Mouse (Mus musculus) kidney, adult 9 months (tissue): ENCODE results near the gene Gm21761.
A peak's percentile ranks its signal among the peaks of the same experiment; 100 is the strongest.
"Not testable (repeated sequence)": the region's sequence is repeated elsewhere in the genome, so short reads cannot be mapped to it uniquely, and the experiment has no call there.

Experiments used
- DNase-seq: peaks from one replicate; pipeline ENCODE4 v3.0.0; 2022

Gm21761 gene

GRCm38 (mm10) chr13:119929172-119929571 lies at the start of gene Gm21761:
Gm21761 (minus strand) TSS chr13:119929272.
- DNase-seq: not testable (repeated sequence)

DNA sequence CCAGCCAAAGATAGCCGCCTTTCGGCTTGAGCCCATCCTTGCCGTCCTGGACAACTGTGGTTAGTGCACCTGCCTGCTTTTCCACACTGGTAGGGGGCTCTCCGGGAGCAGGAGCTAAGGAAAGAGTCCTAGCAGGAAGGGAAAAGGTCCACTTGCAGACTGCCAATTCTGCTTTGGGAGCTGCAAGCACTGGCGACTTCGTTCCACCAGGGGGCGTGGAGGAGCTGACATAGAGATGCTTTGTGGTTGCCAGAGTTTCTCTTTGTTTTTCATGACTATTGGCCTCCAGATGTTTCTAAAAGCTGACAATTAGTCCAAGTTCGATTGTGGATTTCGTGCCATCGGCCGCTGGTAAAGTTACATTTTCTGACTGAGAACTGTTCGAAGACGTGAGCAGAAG lies 40.1 kb upstream of the Gm21761 start:
- not testable (repeated sequence) for DNase-seq

DNA sequence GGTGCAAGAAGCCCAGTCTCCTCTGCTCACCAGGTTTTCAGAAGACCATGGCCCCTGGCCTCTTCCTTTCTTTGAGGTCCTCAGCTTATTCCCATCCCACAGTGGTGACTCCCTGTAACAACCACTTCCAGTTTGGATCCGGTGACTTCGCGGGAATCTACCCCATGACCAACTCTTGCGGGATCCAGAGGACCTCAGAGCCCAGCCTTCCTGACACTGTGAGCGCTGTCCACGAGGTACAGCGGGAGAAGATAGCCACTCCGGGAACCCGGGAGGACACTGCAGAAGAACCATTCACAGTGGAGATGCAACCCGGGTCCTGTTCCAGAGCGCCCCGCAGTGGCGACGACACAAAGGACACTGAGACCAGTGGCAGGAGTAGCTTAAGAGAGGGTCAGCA lies 39.1 kb upstream of the Gm21761 start:
- not testable (repeated sequence) for DNase-seq

GRCm38 (mm10) chr13:119965968-119966367 lies 36.9 kb upstream of the Gm21761 start:
- peak; percentile 27 for DNase-seq

DNA sequence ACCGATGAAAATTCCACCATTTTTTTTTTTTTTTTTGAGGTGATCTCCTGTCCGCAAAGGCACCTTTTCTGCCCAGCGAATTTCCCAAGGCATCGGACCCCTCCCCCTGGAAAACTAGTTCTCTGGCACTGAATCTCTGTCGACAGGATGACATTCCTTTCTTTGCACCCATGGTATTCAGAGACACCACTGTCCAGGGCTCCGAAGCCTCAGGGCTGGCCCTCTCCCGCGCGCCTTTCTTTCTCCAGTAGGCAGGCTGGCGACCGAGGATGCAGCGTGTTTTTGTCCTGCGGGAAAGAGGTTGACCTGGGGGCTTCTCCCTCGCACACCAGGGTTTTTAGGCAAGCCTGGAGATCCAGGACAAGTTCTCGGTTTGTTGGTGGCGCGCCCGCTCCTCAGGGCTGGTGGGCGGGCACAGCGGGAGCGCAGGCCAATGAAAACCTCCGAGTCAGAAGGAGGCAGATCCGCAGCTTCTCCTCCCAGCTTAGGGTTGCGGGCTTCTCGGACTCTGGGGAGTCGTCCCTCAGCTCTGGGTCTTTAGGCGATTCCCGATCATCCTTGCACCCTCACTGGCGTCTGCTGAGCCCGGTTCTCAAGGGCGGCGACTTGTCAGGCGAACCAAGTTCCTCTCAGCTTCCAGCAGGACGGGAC lies 36.4 kb upstream of the Gm21761 start:
- DNase-seq: not testable (repeated sequence)

DNA sequence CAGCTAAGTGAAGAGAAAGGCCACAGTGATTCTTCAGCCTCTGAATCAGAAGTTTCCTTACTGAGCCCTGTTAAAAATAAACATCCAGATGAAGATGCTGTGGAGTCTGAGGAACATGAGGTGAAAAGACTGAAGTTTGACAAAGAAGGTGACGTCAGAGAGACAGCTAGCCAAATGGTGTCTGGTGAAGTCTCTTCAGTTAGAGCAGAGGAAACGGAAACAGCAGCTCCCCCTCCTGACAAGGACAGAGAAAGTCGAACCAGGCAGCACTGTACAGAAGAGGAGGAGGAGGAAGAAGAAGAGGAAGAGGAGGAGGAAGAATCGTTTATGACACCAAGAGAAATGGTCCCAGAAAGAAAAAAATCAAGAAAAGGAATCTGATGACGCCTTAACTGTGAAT lies 33.8 kb upstream of the Gm21761 start:
- not testable (repeated sequence) for DNase-seq

DNA sequence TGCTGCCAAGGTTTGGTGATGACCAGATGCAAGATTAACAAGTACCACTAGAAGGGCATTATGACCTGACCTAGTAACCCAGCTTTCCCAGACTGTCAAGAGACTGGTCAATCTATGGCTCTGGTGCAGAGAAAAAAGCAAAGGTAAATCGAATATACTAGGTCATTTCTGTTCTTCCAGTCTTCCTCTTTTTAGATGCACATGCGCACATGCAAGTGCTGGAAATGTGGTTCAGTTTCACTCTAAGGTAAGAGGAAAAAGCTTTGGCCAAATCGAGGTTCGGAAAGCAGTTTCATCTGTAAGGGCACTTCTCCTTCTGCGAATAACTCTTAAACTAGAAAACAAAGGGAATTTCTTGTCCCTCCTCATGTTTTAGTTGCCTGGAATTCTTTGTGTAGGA lies 26.5 kb upstream of the Gm21761 start:
- DNase-seq: not testable (repeated sequence)

GRCm38 (mm10) chr13:119955089-119955488 lies 26.0 kb upstream of the Gm21761 start:
- DNase-seq: not testable (repeated sequence)

- DNase-seq: not testable (repeated sequence)
These were observed 21.6 kb upstream of the Gm21761 start, which contains the start of gene B020031M17Rik for GRCm38 (mm10) chr13:119950706-119951105. B020031M17Rik (minus strand) TSS chr13:119950806.

DNA sequence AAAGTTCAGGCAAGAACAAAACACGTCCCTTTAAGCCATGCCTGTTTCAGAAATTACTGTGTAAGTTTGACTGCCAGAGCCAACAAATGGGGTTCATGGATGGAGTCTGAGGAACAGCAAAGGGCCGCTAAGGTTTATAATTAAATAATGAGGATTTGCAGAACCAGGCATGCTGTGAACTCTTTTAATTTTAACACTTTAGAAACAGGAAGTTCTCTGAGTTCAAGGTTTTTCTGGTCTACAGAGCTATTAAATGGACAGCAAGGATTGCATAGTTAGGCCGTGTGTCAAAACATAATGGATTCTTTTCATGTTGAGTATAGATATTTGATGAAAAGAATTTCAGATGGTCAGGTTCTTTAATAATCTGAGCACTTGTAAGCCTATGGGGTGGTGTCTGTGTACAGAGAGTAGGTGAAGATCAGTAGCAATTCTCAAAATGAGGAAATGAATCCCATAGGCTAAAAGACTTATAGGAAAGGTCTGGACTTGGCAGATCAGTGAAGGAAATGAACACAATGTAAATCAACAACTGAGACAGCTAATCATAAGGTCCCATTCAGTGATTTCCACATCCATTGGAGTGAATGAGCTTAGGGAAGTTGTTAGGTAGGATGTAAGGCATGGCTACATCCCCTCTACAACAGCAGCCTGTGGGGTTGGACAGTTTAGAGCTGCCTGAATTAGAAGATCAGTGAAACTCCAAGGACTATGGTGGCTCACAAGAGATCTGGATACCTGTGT lies 4.3 kb downstream of the Gm21761 start:
- DNase-seq: not testable (repeated sequence)

- DNase-seq: not testable (repeated sequence)
These were observed 11.9 kb downstream of the Gm21761 start for GRCm38 (mm10) chr13:119916966-119917722.

DNA sequence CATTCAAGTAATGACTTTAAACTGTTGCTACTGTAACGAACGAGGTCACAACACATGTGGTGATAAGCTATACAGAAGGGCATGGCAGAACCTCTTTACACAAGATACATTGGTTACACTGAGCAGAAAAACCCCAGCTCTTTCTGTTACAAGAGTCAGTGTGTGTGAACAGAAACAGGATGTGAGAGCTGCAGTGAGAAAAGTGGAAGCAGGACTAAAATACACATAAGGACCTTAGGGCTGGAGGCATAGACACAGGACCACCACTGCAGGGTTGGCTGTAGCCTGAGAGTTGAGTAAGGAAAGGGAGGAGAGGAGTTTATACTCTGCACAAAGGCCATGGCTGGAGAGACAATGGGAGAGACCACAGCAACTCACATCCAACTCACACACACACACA lies 12.6 kb downstream of the Gm21761 start:
- not testable (repeated sequence) for DNase-seq

DNA sequence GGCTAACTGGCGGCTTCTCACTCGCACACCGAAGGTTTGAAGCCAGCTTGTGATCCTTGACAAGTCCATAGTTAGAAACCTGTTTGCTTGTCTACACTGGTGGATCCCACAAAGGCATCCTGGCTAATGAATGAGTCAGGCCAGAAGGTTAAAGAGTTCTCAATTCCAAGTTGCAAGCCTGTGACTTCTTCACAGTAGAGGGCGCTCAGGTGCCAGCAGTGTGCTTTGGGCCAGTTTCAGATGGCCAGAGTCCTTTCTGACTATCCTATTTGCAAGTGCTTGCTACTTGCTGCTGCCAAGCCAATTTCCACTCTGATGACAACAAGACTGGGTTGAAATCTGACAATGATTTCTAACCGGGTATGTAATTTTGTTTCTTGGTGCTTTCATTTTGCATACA lies 30.5 kb downstream of the Gm21761 start:
- not testable (repeated sequence) for DNase-seq

GRCm38 (mm10) chr13:119894685-119895084 lies 34.4 kb downstream of the Gm21761 start, which contains the start of gene Tcstv1:
Tcstv1 (minus strand) TSS chr13:119894785.
- not testable (repeated sequence) for DNase-seq

GRCm38 (mm10) chr13:119886896-119887295 lies 42.2 kb downstream of the Gm21761 start:
- DNase-seq: peak; percentile 18

DNA sequence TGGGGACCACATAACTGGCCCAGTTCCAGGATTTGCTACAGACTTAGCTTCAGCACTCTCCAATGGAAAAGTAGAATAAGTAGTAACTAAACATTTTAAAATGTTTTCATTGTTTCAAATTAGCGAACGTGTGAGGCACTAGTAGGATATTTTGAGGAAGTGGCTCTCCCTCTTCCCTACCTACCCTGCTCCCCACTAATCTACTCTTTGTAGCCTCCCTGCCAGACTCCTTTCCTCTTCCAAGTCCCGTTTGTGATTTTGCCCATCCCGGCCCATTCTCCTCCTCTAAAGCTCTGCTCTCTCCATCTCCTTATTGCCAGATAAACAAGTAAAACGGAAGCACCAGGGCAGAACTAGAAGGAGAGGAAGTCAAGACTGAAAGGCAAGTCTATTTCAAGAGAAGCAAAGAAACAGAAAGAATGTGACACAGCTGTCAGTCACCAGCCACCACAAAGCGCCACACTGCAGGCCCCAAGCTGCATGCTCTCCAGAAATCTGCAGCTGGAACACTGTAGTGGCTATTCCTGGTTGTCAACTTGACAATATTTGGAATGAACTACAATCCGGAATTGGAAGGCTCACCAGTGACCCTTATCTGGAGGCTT lies 64.6 kb downstream of the Gm21761 start:
- DNase-seq: not testable (repeated sequence)

GRCm38 (mm10) chr13:119862399-119862798 lies 66.7 kb downstream of the Gm21761 start:
- not testable (repeated sequence) for DNase-seq
